Comparison of ENCODE assay signal across 28 mouse cellular contexts in the genomic region with DNA sequence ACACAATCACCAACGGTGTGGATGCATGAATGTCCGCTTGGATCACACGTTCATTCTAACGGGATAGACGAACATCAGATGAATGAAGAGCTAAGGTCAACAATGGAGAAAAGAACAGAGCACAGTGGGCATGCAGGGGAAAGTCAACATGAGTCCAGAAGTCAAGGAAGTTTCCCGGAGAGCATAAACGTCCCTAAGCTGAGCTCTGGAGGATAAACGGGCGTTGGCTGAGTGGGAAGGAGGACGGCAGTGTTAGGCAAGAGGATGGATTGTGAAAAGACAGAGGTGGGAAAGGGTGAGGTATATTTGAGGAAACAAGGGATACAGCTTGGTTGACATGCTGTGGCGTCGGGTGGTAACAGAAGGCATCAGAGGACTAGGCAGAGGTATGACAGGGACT. TPM values are rescaled to one million over a fixed set of nuclear protein-coding genes. Genes with fewer than 3 reads are reported as not detected.
"Had no signal": no experiment of that assay in that cellular context is flagged by ENCODE, and none has a peak within 500 bp of the region (broad histone marks: within the 10 kb centered on the region; RNA-seq: fewer than 3 reads in every experiment).

No protein-coding gene starts in this region.

- H3K4me2 ChIP-seq: heart, embryonic 11.5 days; heart, embryonic 13.5 days; heart, embryonic 15.5 days; hindbrain, embryonic 12.5 days; hindbrain, embryonic 14.5 days; kidney, embryonic 15.5 days; limb, embryonic 15.5 days; liver, embryonic 11.5 days; liver, embryonic 13.5 days; liver, embryonic 15.5 days had no signal

- DNase-seq: gastrocnemius, adult 2 months; gastrocnemius, postnatal 10 days; gastrocnemius, postnatal 25 days; heart, adult 2 months; heart, postnatal 14 days; heart, postnatal 4 days; kidney, adult 18-20 months; kidney, adult 9 months; kidney, postnatal 14 days; kidney, postnatal 36 days; layer of hippocampus, postnatal 36 days; left cerebral cortex, postnatal 4 days; liver, embryonic 13.5 days had no signal

- H3K4me1 ChIP-seq: heart, embryonic 13.5 days; heart, embryonic 15.5 days; hindbrain, embryonic 10.5 days; hindbrain, embryonic 12.5 days; kidney, embryonic 15.5 days; liver, embryonic 13.5 days; liver, embryonic 15.5 days had no signal

- H3K27me3 ChIP-seq: heart, embryonic 13.5 days; heart, embryonic 15.5 days; hindbrain, embryonic 12.5 days; kidney, embryonic 15.5 days; limb, embryonic 13.5 days; limb, embryonic 15.5 days; liver, embryonic 13.5 days; liver, embryonic 15.5 days had no signal

- H3K4me3 ChIP-seq: gastrocnemius, adult 2 months; heart, adult 2 months; heart, embryonic 13.5 days; heart, embryonic 15.5 days; hindbrain, embryonic 10.5 days; hindbrain, embryonic 12.5 days; kidney, embryonic 15.5 days; limb, embryonic 13.5 days; limb, embryonic 15.5 days; liver, embryonic 13.5 days; liver, embryonic 15.5 days had no signal

- H3K9me3 ChIP-seq: heart, embryonic 13.5 days; heart, embryonic 15.5 days; hindbrain, embryonic 10.5 days; hindbrain, embryonic 12.5 days; kidney, embryonic 15.5 days; limb, embryonic 13.5 days; limb, embryonic 15.5 days; liver, embryonic 13.5 days; liver, embryonic 15.5 days had no signal

- H3K36me3 ChIP-seq: heart, embryonic 13.5 days; heart, embryonic 15.5 days; hindbrain, embryonic 10.5 days; hindbrain, embryonic 12.5 days; kidney, embryonic 15.5 days; limb, embryonic 13.5 days; limb, embryonic 15.5 days; liver, embryonic 13.5 days; liver, embryonic 15.5 days had no signal

- H3K9ac ChIP-seq: heart, embryonic 13.5 days; heart, embryonic 15.5 days; hindbrain, embryonic 12.5 days; hindbrain, embryonic 14.5 days; kidney, embryonic 15.5 days; limb, embryonic 13.5 days; limb, embryonic 15.5 days; liver, embryonic 13.5 days; liver, embryonic 15.5 days had no signal

- ATAC-seq: hindbrain, embryonic 16.5 days; inflammation-experienced regulatory T-cells, adult 6 months had no signal

- H3K27ac ChIP-seq: gastrocnemius, adult 2 months; heart, adult 2 months; heart, embryonic 13.5 days; heart, embryonic 15.5 days; hindbrain, embryonic 10.5 days; hindbrain, embryonic 12.5 days; hindbrain, embryonic 14.5 days; kidney, embryonic 15.5 days; kidney, postnatal 0 days; limb, embryonic 13.5 days; limb, embryonic 15.5 days; liver, embryonic 13.5 days; liver, embryonic 15.5 days had no signal

RNA-seq across cellular contexts. Expression of gene Gucy2c, which starts 0.6 kb away (rescaled TPM):
- polyA plus RNA-seq: heart, adult 2 months; heart, postnatal 0 days; inflammation-experienced regulatory T-cells, adult 6 months; liver, embryonic 11.5 days had no signal
